Mouse (Mus musculus): ENCODE results near the gene Sema4d.

Sema4d gene

DNA sequence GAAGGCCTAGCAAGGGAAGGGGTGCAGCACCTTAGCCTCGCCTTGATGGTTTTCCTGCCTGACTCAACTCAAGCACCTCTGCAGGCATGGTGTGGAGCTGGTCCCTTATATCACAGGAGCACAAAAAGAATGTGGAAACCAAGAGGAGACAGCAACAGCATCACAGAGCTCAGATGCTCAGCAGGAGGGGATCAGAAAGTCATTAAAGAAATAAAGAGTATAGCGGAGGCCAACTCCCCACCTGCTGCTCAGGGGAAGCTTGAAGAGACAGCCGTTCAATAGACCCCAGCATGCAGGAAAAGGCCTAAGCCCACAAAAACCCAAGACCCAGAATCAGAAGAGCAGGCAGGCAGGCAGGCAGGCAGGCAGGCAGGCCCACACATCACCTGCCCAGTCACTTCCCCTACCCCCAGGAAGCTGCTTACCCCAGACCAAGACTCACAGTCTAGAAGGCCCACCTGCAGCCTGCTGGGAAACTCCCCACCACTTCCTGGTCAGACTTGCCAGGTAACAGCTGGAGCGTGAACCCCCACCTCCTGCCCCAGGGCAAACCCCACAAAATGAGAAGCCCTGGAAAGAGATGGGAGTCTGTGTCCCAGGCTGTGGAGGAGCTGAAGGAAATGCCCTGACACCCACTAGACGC, 39.6 kb downstream of the Sema4d start:
- no peak for DNase-seq (ENCODE audit: low read depth, low spot score)

DNA sequence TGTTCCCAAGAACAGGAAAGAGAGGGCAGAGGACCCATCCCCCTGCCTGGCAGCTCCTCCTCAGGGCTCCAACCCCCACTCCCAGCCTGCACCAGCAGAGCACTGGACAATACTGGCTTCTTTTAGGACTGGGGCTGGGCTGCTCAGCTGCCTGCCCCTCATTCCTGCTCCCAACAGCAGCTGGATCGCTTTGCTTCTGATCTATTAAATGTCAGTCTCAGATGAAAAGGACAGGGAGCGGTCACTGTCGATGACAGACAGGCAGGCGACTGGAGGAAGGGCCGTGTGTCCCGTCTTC, 40.4 kb downstream of the Sema4d start:
- no peak for DNase-seq (ENCODE audit: low read depth, low spot score)

DNA sequence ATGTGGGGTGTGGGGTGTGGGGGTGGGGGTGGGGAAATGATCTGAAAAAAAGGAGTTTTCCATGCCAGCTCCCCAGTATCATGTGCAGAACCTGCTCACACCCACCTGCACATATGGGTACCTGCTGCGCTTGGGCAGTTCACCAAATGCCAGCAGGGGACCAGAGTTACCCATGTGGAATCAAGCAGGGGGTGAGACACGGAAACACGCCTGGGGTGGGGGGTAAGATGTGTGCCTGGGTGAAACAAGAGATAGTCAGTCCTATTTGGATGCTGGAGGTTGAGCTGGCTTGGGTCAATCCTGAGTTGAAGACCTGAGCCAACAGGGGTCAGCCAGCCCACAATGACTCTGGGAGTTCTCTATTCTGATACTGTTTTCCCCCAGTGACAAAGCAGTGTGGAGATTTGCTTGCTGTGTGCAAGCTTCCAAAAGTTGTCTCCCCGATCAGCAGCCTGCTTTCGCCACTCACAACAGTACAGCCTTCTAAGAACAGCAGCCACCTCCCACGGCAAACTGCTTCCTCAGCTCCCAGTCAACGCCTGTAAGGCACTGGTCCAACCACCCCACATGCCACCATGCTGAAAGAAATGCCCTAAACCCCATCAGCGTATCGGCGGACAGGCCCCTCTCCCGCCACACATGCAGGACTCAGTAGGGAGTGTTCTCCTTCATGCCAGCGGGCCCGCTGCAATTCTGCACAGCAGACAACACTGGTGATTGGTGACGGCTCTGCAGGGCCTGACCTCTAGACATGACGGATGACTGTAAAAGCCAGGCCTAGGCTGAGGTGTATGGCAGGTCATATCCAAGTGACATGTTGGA, 41.0 kb downstream of the Sema4d start:
- DNase-seq (ENCODE audit: low read depth, low spot score), result peak; percentile 81

GRCm38 (mm10) chr13:51749578-51750345, 43.8 kb downstream of the Sema4d start:
- DNase-seq (ENCODE audit: low read depth, low spot score), result no peak

DNA sequence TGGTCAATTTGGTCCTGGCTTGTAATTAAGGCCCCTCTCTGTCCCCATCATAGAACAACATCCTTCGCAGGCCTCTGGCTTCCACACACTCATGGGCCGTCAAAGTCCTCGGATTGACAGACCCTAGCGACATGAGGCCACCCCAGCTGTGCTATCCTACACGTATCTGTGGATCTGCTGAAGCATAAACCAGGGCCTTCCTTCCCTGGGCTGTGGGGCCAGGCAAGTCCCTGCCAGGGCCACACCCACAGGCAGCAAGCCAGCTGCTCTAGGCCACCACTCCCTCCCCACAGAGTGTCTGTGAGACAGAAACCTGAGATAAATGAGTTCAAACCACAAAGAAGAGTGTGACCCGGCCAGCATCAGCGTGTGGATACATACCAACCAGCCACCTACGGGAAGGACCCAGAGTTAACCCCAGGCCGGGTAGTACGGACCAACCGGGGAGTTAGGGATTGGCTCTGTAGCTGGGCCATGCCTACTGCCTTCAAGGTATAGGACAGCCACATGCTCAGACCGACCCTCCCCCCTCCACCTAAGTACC, 45.5 kb downstream of the Sema4d start:
- no peak for DNase-seq (ENCODE audit: low read depth, low spot score)

GRCm38 (mm10) chr13:51747069-51747468, 46.5 kb downstream of the Sema4d start:
- no peak for DNase-seq (ENCODE audit: low read depth, low spot score)

- DNase-seq (ENCODE audit: low read depth, low spot score), result no peak
Observed at GRCm38 (mm10) chr13:51745862-51746261, 47.7 kb downstream of the Sema4d start.

- no peak for DNase-seq (ENCODE audit: low read depth, low spot score)
Observed at GRCm38 (mm10) chr13:51743855-51744254, 49.7 kb downstream of the Sema4d start.

DNA sequence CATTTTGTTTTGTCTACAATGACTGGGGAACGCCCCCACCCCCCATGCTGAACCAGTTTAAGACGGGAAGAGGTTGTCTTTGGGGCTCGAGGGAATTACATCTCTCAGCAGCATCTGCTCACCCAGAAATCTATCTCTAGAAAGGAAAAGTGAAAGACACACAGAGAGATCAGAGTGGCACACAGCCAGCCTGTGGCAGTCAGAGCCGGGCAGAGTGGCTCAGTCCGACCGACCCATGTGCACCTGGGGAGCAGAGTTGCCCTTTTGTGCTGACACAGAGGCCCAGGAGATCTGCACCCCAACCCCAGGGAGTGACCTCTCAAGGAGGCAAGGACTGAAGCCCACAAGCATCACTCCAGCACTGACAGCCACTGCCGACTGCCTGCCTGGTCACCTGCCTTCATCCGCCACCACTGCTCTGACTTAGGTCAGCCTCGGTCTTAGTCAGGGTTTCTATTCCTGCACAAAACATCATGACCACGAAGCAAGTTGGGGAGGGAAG, 50.9 kb downstream of the Sema4d start:
- no peak for DNase-seq (ENCODE audit: low read depth, low spot score)

- DNase-seq (ENCODE audit: low read depth, low spot score), result no peak
Observed at GRCm38 (mm10) chr13:51740776-51741175, 52.8 kb downstream of the Sema4d start.

DNA sequence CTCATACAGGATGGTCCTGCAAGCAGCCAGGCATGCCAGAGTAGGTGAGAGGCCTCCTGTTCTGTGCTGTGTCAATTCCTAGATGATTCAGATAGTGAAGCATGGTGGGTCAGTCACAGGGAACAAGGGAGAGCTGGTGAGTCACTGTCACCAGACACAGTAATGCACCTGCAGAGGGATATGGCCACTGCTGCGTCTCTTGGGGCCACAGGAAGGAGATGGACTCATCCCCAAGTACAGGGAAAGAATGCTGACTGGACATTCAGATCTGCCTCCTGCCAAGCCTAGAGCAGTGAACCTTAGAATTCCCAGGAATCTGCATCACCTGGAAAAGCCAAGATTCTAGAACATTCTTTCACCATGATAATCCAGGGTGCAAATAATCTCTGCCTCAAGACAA, 53.8 kb downstream of the Sema4d start:
- no peak for DNase-seq (ENCODE audit: low read depth, low spot score)

DNA sequence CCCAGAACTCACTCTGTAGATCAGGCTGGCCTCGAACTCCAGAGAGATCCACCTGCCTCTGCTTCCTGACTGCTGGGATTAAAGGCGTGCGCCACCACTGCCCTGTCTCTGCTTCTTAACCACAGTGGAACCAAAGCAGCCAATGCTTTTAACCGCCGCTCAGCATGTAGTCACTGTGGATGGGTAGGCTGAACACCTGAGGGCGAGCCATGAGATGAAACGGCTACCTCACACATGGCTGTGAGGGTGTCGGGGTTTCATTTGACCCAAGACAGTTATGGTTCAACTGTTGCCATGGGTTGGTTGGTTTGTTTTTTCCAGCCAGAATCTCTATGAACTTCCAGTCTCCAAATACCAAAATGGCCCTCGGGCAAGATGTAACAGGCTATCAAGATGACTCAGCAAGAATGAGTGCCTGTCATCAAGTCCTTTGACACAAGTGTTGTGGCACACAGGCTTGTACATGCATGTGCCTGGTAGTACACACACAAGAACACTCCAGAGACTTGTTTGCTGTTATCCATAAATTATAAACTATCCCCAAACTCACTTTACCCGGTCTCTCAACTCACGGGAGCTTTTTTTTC, 54.9 kb downstream of the Sema4d start:
- DNase-seq (ENCODE audit: low read depth, low spot score), result no peak

- no peak for DNase-seq (ENCODE audit: low read depth, low spot score)
Observed at GRCm38 (mm10) chr13:51737949-51738513, 55.5 kb downstream of the Sema4d start.

DNA sequence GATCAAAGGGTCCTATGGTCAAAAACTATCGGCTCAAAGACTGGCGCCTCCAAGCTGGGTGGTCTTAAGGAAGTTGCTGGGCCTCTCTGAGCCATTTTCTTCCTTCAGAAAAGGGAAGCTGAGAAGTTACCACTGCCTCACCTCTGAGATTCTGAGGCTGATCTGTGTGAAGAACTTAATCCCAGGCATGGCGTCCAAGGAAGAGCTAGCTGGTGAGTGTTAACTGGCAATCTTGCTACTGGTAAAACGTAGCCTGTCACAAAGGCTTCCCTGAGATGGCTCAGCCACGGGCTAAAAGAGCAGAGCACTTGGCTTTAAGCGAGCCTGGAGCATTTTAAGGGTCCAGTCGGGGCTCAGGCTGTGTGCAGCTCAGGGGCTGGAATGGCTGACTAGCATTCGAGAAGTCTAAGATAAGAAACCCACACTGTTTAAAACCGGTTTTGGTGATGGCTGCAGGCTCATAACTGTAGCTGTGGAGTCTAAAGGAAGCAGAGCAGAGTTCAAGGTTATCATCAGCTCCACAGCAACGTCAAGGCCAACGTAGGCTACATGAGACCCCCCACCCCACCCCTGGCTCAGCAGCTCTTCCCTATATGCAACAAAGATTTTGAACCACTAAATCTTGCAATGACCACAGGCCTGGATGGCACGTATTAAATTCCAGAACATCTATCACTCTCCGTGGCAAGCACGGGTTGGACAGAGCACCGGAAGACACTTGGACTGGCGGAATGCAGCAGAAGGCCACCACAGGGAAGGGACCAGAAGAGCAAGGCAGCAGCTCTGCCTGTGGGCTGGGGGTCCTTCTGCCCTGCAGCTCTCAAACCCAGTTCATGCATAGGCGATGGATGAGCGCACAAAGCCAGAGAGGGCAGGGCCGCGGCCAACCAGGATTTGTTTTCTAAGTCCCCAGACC, 56.3 kb downstream of the Sema4d start:
- DNase-seq (ENCODE audit: low read depth, low spot score), result no peak

GRCm38 (mm10) chr13:51736007-51736911, 57.3 kb downstream of the Sema4d start:
- DNase-seq (ENCODE audit: low read depth, low spot score), result no peak

- no peak for DNase-seq (ENCODE audit: low read depth, low spot score)
Observed at GRCm38 (mm10) chr13:51734556-51734955, 59.0 kb downstream of the Sema4d start.

DNA sequence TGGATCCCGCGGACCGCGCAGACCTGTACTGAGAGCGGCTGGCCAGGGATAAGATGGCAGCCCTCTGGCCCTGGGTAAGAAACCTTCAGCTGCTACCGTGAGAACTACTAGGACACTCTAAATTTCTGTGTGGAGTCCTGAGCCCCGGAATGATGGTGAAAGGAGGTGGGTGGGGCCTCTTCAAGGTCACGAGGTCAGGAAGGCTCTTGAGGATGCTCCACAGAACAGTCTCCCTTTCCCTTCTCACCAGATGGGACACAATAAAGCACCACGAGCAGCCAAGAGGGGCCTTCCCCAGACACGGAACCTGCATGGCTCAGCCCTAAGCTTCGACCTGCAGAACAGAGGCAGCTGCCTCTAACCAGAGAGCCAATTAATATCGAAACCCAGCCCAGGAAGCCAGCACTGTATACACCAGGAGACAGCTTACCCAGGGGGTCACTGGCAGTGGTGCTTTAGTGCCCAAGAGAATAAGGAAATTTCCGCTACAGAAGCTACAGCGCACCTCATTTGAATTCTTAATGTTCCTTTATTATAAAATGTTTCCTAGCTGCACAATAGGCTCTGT, 61.4 kb downstream of the Sema4d start:
- DNase-seq (ENCODE audit: low read depth, low spot score), result no peak

- DNase-seq (ENCODE audit: low read depth, low spot score), result no peak
Observed at GRCm38 (mm10) chr13:51731474-51731873, 62.1 kb downstream of the Sema4d start.

GRCm38 (mm10) chr13:51729887-51730361, 63.6 kb downstream of the Sema4d start:
- no peak for DNase-seq (ENCODE audit: low read depth, low spot score)
